26 mouse cellular contexts compared by ENCODE assay signal in genomic region chr1:131879816-131880215, GRCm38 (mm10).
"Had no signal": no experiment of that assay in that cellular context is flagged by ENCODE, and none has a peak within 500 bp of the region (broad histone marks: within the 10 kb centered on the region; RNA-seq: fewer than 3 reads in every experiment).

No protein-coding gene starts in this region.

- H3K27me3 ChIP-seq: heart, embryonic 12.5 days; hindbrain, embryonic 12.5 days; intestine, embryonic 15.5 days; limb, embryonic 12.5 days; liver, embryonic 13.5 days had no signal

- DNase-seq: gastrocnemius, adult 2 months; gastrocnemius, postnatal 10 days; gastrocnemius, postnatal 25 days; heart, postnatal 10 days; heart, postnatal 4 days; kidney, adult 18-20 months; kidney, adult 8-10 months; kidney, postnatal 10 days; kidney, postnatal 25 days; kidney, postnatal 4 days; liver; liver, embryonic 13.5 days had no signal

- H3K36me3 ChIP-seq: heart, embryonic 10.5 days; heart, embryonic 12.5 days; hindbrain, embryonic 10.5 days; hindbrain, embryonic 12.5 days; intestine, embryonic 15.5 days; limb, embryonic 10.5 days; limb, embryonic 12.5 days; liver, embryonic 13.5 days had no signal

- H3K9me3 ChIP-seq: heart, embryonic 10.5 days; hindbrain, embryonic 10.5 days; hindbrain, embryonic 12.5 days; intestine, embryonic 15.5 days; limb, embryonic 10.5 days; limb, embryonic 12.5 days; liver, embryonic 13.5 days had no signal

- H3K9ac ChIP-seq: heart, embryonic 12.5 days; hindbrain, embryonic 12.5 days; hindbrain, embryonic 14.5 days; intestine, embryonic 15.5 days; limb, embryonic 12.5 days; liver, embryonic 13.5 days had no signal

- H3K4me3 ChIP-seq: gastrocnemius, adult 2 months; heart, embryonic 10.5 days; heart, embryonic 12.5 days; hindbrain, embryonic 10.5 days; hindbrain, embryonic 12.5 days; intestine, embryonic 15.5 days; layer of hippocampus, adult 2 months; left cerebral cortex, adult 2 months; limb, embryonic 10.5 days; limb, embryonic 12.5 days; liver, embryonic 13.5 days had no signal

- ATAC-seq: hindbrain, embryonic 16.5 days; inflammation-experienced regulatory T-cells, adult 6 months; intestine, embryonic 15.5 days; intestine, postnatal 0 days had no signal

- H3K4me1 ChIP-seq: heart, embryonic 10.5 days; heart, embryonic 12.5 days; intestine, embryonic 15.5 days; limb, embryonic 12.5 days; liver, embryonic 13.5 days had no signal

- H3K27ac ChIP-seq: gastrocnemius, adult 2 months; heart, embryonic 10.5 days; hindbrain, embryonic 10.5 days; hindbrain, embryonic 12.5 days; hindbrain, embryonic 14.5 days; intestine, embryonic 15.5 days; layer of hippocampus, adult 2 months; left cerebral cortex, adult 2 months; limb, embryonic 10.5 days; limb, embryonic 12.5 days; liver, embryonic 13.5 days had no signal

- H3K4me2 ChIP-seq: heart, embryonic 12.5 days; hindbrain, embryonic 12.5 days; hindbrain, embryonic 14.5 days; intestine, embryonic 15.5 days; limb, embryonic 12.5 days; liver, embryonic 11.5 days; liver, embryonic 13.5 days had no signal
